Mouse (Mus musculus): ENCODE results near the gene Rccd1.

DNA sequence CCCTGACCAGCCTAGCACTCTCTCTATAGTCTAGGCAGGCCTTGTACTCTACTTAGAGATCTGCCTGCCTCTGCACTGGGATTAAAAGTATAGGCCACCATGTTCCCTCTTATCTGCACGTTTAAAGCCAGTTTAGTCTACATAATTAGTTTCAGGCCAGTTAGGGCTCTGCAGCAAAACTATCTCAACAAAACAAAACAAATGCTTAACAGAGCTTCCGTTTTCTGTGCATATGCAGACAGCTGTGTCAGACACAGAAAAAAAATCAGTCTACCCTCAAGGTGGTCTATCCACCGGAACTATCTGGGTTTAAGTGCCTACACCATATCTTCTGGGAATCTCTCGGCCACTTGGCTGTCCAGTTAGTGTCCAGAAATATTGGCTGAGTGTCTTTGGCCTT, 49.1 kb upstream of the Rccd1 start:
- TF ChIP-seq CTCF (IDR thresholded peaks at IDR 0.05; ENCODE audit: borderline replicate concordance, extremely low read depth, insufficient read depth, insufficient read length) (no peak), POLR2A (IDR thresholded peaks at IDR 0.05; ENCODE audit: borderline replicate concordance, extremely low read depth, insufficient read depth, insufficient read length, poor library complexity, severe bottlenecking) (no peak)
